Mouse (Mus musculus) G1E-ER4 (cell line): Measurements from ENCODE around the gene Gpsm3. TPM values are rescaled to one million over a fixed set of nuclear protein-coding genes. Genes with fewer than 3 reads are reported as not detected.

Experiments
- GATA1 ChIP-seq: IDR thresholded peaks from one replicate; pipeline ENCODE4 v1.8.0; 2012; ENCODE audit warnings: low read length, inconsistent platforms
- polyA plus RNA-seq: library from polyadenylated mRNA; stranded (reverse); fragments of >175 nt; gene quantifications from 2 replicates; pipeline ENCODE4 v1.2.3, GENCODE M21; 2012

Gpsm3 gene
- polyA plus RNA-seq, 1 experiment, result 335 TPM

DNA sequence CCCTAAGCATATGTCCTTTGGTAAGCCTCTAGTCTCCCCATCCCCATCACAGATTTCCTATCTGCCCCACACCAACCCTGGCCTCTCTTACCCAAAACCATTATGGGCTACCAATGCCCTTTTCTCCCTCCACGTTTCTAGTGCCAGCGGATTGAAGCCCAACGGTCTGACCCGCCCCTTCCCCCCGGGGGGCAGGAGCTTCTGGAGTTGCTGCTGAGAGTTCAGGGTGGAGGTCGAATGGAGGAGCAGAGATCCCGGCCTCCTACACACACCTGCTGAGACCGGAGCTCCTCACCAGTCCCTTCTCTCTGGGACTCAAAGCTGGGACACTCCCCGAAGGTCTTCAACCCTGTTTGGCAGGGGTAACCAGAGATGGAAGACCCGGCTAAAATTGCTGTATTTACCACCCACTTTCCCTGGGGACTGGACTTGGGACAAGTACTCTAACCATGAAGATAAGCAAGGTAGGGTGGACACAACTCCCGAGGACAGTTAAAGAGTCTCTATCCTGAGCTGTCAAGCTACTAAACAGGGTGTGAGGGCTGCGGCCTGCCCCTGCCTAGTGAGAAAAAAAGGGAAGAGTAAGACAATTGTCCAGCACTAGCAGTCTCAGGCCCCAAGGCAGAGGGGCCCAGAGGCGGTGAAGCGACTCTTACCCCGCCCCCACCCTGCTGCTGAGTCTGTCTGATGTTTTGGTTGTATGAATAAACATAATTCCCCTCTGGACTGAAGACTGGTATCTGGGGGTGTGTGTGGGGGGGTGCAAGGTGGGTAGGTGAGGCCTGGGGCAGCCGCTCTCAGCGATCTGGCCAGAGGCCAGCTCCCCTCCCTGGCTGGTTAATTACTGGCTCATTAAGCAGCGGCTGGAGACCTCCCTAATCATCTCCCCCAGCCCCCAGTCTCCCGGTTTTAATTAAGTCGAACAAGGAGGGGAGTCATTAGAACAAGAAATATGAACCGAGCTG is 1.7 kb downstream of the Gpsm3 start, which contains the start of gene Pbx2:
Pbx2 (plus strand) TSS at position 238 of the 965 bp plus-strand sequence.
- no peak for TF ChIP-seq GATA1

DNA sequence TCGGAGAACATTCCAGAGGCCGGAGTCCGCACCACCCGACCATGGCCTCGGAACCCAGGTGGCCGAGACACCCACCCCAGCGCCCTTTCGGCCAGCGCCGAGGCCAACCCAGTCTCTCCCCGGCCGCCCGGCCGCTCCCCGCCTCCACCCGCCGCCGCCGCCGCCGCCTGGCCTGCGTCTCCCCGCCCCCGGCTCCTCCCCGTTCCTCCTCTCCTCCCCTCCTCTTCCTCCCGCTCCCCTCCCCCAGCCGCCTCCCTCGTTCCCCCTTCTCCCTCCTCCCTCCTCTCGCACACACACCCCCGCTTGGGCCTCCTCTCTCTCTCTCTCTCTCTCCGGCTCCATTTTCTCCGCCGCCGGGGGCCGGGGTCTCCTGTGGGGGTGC is 2.4 kb downstream of the Gpsm3 start:
- TF ChIP-seq GATA1, result no peak

DNA sequence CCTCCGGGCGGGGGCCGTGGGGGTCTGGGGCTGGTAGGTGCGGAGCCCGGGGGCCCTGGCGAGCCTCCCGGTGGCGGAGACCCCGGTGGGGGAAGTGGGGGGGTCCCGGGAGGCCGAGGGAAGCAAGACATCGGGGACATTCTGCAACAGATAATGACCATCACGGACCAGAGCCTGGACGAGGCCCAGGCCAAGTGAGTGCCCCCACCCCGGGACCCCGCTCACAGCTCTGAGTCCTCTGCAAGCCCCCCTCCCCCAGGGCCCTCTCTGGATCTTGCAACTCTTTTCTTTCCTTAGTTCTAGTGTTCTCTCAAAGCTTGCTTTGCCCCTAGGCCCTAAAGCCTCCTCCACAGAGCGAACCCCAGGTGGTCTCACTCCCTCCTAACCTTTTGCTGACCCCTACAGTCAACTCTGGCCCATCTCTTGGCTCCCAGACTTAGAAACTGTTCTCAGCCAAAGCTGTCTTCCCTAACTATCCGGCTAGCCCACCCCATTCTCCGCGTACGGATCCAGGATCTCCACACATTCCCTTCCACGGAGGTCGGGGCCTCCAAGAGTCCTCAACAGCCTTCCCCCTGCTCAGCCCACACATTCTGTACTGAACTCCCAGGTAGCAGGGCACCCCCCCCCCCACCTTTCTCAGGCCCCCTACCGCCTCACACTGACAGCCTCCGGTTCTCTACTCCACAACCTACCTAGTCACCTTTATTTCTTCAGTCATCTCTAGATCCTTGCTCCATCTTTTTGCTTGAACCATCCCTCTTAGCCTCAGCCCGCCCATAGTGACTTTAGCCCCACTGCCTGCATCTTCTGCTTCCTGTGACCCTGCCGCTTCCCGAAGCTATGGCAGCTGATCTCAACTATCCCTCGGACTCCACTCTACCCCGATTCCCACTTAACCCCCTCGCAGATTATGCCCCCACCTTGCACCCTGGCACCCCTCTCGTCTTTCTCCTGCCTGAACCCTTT is 3.3 kb downstream of the Gpsm3 start:
- TF ChIP-seq GATA1, result no peak

DNA sequence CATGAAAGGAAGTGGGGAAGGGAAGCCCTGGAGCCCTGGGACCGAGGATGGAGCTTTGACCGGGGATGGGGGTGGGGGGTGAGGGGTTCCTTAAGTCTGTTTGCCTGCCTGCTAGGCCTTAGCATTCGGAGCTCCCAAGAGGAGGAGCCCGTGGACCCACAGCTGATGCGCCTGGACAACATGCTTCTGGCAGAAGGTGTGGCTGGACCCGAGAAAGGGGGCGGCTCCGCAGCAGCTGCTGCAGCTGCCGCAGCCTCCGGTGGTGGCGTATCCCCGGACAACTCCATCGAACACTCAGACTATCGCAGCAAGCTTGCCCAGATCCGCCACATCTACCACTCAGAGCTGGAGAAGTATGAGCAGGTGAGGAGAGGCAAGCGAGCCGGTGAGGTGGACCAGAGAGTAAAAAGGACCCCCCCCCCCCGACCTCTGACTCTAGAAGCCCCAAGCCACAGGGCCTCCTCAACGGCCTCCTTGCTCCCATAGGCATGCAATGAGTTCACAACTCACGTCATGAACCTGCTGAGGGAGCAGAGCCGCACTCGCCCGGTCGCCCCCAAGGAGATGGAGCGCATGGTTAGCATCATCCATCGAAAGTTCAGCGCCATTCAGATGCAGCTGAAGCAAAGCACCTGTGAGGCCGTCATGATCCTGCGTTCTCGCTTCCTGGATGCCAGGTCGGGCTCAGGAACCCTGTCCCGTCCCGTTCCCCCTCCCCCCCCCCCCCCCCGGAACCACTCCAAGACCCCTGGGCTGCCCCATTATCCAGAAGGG is 4.3 kb downstream of the Gpsm3 start:
- TF ChIP-seq GATA1, result no peak

DNA sequence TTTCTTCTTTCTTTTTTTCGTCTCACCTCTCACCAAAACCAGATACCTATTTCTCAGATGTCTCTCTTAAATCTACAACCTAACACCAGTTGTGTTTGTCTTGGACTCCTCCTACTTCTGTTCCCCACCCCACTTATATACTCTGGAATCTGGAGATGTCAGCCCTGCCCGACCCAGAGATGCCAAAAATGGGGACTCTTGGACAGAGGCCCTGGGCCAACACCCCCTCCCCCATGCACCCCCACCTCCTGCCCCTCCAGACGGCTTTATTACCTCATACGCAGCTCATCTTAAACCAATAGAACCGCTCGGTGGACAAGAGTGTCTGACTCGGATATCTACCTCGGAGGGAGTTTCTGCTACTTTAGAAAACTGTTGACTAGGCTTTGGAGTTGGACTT is 6.5 kb downstream of the Gpsm3 start:
- TF ChIP-seq GATA1, result no peak

DNA sequence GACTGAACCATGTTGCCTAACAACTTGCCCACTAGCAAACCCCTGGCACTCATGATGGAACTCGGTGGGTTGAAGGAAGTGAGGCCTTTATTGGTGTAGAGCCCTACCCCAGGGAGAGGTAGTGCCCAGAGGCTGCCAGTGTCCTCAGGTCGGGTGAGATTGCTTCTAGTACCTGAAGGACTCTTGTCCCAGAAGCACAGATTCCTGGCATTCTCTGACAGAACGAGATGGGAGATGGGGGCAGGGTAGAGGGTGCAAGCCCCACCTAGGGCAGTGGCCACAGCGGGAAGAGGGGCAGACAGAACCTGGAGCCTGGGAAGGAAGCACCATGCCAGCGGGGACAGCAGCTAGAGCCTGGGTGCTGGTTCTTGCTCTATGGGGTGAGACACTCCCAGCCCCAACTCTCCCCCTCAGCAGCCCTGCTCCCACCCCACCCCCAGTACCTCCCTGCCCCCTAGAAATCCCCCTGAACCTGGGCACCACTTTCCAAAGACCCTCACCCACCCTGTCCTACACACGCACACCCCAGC is 8.0 kb downstream of the Gpsm3 start, which contains the start of gene Ager:
Ager (plus strand) TSS at position 297 of the 530 bp plus-strand sequence.
- no peak for TF ChIP-seq GATA1

DNA sequence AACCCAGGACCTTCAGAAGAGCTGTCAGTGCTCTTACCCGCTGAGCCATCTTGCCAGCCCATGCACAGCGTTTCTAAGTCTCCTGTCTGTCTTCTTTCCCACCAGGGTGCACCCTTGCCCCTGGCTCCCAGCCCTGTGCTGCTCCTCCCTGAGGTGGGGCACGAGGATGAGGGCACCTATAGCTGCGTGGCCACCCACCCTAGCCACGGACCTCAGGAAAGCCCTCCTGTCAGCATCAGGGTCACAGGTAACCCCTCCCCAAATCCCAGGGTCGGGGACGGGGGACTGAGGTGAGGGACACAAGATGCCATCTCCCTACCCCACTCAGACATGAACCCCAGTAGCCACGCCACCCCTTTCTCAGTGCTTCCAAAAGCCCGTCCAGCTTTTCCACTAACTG is 10.3 kb downstream of the Gpsm3 start:
- TF ChIP-seq GATA1, result no peak

DNA sequence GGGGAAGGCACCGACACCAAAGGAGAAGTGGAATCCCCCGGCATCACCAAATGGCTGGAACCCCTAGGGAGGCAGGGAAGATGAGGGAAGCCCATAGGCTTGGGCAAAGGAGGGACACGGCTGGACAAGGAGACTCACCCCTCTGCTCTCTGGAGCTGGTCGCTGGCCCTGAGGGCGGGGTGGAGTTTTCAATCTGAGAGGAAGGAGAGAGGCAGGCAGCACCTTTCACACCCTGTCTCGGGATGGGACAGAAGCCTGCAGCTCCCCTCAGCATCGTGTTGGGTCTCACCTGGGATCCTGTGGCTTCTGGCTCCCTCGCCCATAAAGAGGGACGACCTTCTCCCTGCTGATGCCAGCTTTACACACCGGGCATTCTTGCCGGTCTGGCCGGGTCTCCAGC is 12.2 kb downstream of the Gpsm3 start:
- no peak for TF ChIP-seq GATA1

DNA sequence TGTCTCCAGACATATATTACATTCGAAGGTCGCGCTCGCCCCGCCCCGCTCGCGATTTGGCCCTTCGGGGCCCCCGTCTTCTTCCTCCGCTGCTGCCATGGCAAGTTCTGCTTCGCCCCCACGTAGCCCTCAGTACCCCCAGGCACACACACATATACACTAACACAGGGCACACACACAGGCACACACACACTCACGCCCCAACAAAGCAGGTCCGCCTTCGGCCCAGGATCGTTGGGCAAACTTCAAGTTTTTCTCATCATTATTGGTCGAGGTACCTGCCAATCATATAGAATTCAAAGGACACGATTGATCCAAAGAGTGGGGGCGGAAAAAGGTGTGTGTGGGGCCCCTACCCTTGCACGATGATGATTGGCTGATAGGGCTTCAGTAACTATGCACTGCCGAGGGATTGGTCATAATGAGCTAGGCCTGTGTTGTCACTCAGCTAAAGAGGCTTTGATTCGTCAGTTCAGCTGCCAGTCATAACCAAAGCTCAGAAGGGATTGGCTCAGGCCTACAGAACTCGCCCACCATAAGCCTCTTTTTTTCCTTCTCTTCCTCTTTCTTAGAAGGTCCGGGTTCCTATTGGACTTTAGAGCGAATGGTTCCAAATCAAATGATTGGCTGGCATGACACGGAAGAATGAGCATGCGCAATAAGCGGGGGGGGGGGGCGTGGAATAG is 13.9 kb downstream of the Gpsm3 start, which contains the start of gene Rnf5:
Rnf5 (minus strand) TSS at position 316 of the 686 bp plus-strand sequence.
- TF ChIP-seq GATA1, result no peak

DNA sequence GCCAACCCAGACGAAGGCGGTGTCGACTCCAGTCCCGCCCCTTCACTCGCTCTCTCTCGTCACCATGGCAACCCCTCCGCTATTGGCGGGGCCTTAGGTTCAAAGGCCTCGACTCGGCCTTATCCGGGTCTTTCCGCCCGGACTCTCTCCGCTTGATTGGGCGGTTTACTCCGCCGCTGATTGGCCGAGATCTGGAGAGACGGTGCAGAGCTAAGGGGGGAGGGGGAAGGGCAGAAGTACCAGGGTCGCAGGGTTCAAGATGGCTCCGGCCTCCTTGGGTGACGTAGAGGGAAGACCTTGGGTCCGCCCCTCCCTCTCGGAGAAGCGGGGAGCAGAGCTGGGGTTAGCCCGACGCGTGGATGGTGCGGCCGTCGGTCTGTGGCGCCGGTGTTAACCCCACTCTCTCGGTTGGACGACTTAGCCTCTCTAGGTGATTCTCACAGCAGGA is 14.5 kb downstream of the Gpsm3 start, which contains the start of gene Agpat1:
Agpat1 (plus strand) TSS at position 202 of the 448 bp plus-strand sequence.
- no peak for TF ChIP-seq GATA1

DNA sequence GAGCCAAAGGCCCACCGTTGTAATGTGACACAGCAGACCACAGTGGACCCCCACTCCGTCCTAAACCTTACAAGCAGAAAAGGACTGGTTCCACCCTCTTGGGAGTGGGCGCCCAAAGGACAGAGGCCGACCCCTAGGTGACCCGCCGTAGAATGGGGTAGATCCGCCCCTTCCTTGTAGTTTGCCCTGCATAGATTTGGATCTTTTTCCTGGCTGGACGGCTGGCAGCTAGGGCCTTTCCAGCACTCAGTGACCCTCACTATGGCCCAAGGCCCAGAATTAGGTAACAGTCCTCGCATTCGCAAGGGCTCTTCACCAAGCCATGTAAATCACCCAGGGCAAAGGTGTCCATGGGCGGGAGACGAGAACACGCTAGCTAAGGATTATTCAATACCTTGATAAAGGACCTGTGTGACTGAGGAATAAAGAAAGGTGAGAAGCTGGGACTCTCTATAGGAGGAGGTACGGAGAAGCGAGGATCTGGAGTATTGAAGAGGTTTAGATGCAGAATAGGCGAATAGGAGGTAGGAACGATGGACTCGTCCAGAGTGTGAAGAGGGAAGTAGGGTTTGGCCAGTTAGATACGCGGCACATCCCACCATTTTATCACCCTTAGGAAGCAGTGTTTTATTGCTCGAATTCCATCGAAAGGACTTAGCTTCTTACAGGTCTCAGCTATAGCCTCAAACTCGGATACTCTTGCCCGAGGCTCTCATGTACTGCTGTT is 15.1 kb downstream of the Gpsm3 start:
- no peak for TF ChIP-seq GATA1

DNA sequence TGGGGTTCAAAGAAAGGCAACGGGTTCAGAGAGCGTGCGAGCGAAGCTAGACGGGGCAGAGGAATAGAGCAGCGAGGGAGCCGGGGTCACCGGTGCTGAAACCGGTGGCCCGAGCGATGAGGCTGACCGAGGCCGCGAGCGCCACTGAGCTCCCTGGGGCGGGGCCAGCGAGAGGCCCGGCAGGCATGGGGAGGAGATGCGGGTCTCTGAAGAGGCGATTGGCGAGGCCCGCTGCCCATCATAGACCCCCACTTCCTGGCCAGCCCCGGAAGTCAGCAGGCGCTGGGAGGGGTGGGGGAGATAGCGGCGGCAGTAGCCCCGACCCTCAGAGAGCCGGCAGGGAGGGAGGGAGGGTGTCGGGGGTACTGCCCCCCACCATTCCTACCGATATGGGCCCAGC is 16.0 kb downstream of the Gpsm3 start:
- no peak for TF ChIP-seq GATA1
